Mouse (Mus musculus) limb, embryonic 14.5 days (tissue): Measurements from ENCODE around the gene Gm5089. TPM values are rescaled to one million over a fixed set of nuclear protein-coding genes. Genes with fewer than 3 reads are reported as not detected.
A peak's percentile ranks its signal among the peaks of the same experiment; 100 is the strongest.

Experiments
- ATAC-seq: fragments of 200-750 bp; cut with Nextera tagmentation; 2 replicates; pipeline ENCODE4 v1.8.0; 2017; ENCODE audit warnings: low read depth, moderate number of reproducible peaks, moderate TSS enrichment; ENCODE audit not compliant: low FRiP score
- DNase-seq: peaks from one replicate; pipeline ENCODE4 v3.0.0-alpha.2; 2015; ENCODE audit warnings: low spot score
- H3K27ac ChIP-seq: fragments of 300-500 bp; sonication (generic); replicated peaks from 2 replicates; pipeline ENCODE4 v1.5.1; 2014; ENCODE audit warnings: low read depth, mild to moderate bottlenecking, low read length, moderate library complexity, mixed read lengths
- H3K27me3 ChIP-seq: fragments of 300-500 bp; sonication (generic); 2 replicates; pipeline ENCODE4 v1.6.1; 2014; ENCODE audit warnings: low read length, mixed read lengths; ENCODE audit not compliant: control insufficient read depth, insufficient read depth
- H3K36me3 ChIP-seq: fragments of 300-500 bp; sonication (generic); 2 replicates; pipeline ENCODE4 v1.6.1; 2014; ENCODE audit warnings: mild to moderate bottlenecking, low read length, moderate library complexity, mixed read lengths; ENCODE audit not compliant: control insufficient read depth, insufficient read depth
- H3K4me1 ChIP-seq: fragments of 300-500 bp; sonication (generic); 2 replicates; pipeline ENCODE4 v1.6.1; 2014; ENCODE audit warnings: antibody characterized with exemption, low read length, mixed read lengths; ENCODE audit not compliant: control insufficient read depth, insufficient read depth
- H3K4me2 ChIP-seq: fragments of 300-500 bp; sonication (generic); replicated peaks from 2 replicates; pipeline ENCODE4 v1.6.1; 2014; ENCODE audit warnings: low read depth, mild to moderate bottlenecking, low read length, moderate library complexity; ENCODE audit not compliant: severe bottlenecking
- H3K4me3 ChIP-seq: fragments of 300-500 bp; sonication (generic); replicated peaks from 2 replicates; pipeline ENCODE4 v1.5.1; 2014; ENCODE audit warnings: low read length
- H3K9ac ChIP-seq: fragments of 300-500 bp; sonication (generic); 2 replicates; pipeline ENCODE4 v1.6.1; 2014; ENCODE audit warnings: mild to moderate bottlenecking, low read depth, low read length, moderate library complexity; ENCODE audit not compliant: severe bottlenecking
- H3K9me3 ChIP-seq: fragments of 300-500 bp; sonication (generic); 2 replicates; pipeline ENCODE4 v1.6.1; 2016; ENCODE audit warnings: low read length; ENCODE audit not compliant: control insufficient read depth
- POLR2A ChIP-seq: fragments of 200-500 bp; IDR thresholded peaks from 2 replicates; pipeline ENCODE4 v1.8.0; 2012; ENCODE audit warnings: inconsistent platforms, mild to moderate bottlenecking, moderate library complexity, borderline replicate concordance; ENCODE audit not compliant: insufficient read depth, insufficient read length; ENCODE audit errors: extremely low read depth
- WGBS: fragments of 180-500 bp; shearing (Covaris S2); extraction: QIAGEN DNeasy Blood & Tissue Kit; methylation state at CpG from one replicate; pipeline ENCODE4 v1.1.7; 2014; 5-methylcytosine and 5-hydroxymethylcytosine counted together
- polyA plus RNA-seq, 2 experiments: library from polyadenylated mRNA; depleted of rRNA in 1 of 2; stranded (reverse) in 1 of 2; unstranded in 1 of 2; fragments of >200 nt; fragmentation: Nextera tagmentation in 1 of 2; extraction: Ambion mirVana in 1 of 2; gene quantifications; 2 replicates each; pipeline versions ENCODE4 v1.2.1 to v1.2.3; 2012 to 2014

Gm5089 gene
- polyA plus RNA-seq, 2 experiments, result not detected

DNA sequence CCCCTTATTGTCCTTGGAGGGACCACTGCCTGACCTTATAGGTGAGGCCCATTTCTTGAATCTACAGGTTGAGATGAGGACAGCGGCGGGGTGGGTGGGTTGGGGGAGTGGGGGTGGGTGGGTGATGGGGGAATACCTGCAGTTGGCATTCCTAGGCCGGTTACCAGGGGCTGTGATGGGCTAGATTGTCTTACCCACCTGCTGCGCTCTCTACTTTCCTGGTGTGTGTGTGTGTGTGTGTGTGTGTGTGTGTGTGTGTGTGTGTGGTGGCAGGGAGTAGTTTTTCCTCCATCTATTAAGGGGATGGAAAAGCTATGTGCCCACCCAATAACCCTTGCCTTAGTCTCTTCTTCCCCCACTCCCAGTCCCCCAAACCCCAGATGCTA, 33.5 kb upstream of the Gm5089 start:
- Histone ChIP-seq H3K36me3 (no peaks in the 10 kb centered on the region), H3K4me2 (0 out of 2 replicates have a peak overlapping the region, but pooled peaks have one; percentile 32), H3K9me3 (no peaks in the 10 kb centered on the region), H3K27me3 (peaks cover 78% of the 10 kb centered on the region), H3K27ac (no peak overlapping the region), H3K4me1 (no peaks in the 10 kb centered on the region), H3K4me3 (no peak overlapping the region), H3K9ac (no peak overlapping the region)
- DNase-seq, result no peak
- 42% methylated on average over 2 of the region's 4 CpGs for WGBS
- no peak for ATAC-seq
- TF ChIP-seq POLR2A, result no peak

DNA sequence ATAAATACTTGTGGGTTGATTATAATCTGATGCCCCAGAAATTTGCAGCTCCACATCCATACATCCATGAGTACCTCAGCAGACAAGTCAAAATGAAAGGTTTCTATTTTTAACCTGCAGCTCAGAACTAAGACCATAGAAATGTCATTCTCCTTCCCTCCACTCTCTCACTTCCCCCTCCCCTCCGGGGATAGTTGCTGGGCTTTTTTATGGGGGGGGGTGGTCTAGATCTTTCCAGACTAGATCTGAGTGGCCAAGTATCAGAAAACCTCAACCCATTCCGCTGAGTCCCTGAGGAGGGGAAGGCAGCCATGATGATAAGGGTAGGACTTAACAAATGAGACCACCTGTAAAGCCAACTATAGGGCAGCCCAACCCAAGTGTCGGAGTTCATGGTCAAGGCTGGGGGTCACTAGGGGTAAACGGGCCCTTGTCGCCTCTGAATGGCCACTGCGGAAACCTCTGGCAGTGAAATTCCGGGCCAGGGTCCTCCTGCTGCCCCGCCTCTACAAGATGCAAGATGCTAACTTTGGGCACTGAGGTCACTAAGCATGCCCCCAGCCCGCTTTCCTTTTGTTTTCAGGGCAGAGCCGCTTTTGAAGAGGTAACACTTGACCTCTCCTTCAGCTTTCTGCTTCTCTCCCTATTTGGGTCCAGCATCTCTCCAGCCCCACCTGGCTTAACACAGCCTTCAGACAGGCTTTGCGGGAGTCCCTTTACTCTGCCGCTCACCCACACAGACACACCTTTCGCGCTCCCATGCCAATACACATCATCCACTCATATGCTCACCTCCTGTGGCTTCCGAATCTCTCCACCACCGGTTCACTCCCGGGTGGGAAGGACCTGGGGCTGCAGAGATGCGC, 32.9 kb upstream of the Gm5089 start:
- Histone ChIP-seq H3K9me3 (no peaks in the 10 kb centered on the region), H3K4me3 (no peak overlapping the region), H3K4me1 (no peaks in the 10 kb centered on the region), H3K27me3 (peaks cover 79% of the 10 kb centered on the region), H3K36me3 (no peaks in the 10 kb centered on the region), H3K9ac (no peak overlapping the region), H3K4me2 (no peak overlapping the region), H3K27ac (no peak overlapping the region)
- ATAC-seq (no peak), DNase-seq (peak; percentile 2)
- TF ChIP-seq POLR2A, result no peak
- WGBS, result 20% methylated on average over 18 of the region's 18 CpGs

DNA sequence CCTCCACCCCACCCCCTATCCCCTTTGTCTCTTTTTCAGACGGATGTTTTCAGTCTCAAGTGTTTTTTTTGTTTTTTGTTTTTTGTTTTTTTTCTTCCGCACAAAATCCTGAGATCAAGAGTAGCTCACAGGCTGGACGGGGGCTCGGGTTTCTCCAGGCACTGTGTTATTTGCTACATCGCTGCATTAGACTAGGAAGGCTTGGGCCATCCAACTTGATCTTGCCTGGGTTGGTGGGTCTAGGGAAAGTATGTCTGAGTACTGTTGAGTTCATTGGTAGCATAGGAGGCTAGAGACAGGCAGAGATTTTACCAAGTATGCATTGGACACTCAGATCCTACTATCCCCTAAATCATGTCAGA, 32.1 kb upstream of the Gm5089 start:
- no peak overlapping the region for H3K27ac ChIP-seq
- ATAC-seq (no peak), DNase-seq (no peak)
- 16% methylated on average over 5 of the region's 5 CpGs for WGBS
- H3K36me3 ChIP-seq, result no peaks in the 10 kb centered on the region
- no peaks in the 10 kb centered on the region for H3K9me3 ChIP-seq
- H3K9ac ChIP-seq, result no peak overlapping the region
- no peak overlapping the region for H3K4me3 ChIP-seq
- H3K4me2 ChIP-seq, result peak overlapping the region; percentile 19; the same call in 1 of the 2 replicates
- no peak for TF ChIP-seq POLR2A
- H3K27me3 ChIP-seq, result peaks cover 85% of the 10 kb centered on the region
- no peaks in the 10 kb centered on the region for H3K4me1 ChIP-seq

DNA sequence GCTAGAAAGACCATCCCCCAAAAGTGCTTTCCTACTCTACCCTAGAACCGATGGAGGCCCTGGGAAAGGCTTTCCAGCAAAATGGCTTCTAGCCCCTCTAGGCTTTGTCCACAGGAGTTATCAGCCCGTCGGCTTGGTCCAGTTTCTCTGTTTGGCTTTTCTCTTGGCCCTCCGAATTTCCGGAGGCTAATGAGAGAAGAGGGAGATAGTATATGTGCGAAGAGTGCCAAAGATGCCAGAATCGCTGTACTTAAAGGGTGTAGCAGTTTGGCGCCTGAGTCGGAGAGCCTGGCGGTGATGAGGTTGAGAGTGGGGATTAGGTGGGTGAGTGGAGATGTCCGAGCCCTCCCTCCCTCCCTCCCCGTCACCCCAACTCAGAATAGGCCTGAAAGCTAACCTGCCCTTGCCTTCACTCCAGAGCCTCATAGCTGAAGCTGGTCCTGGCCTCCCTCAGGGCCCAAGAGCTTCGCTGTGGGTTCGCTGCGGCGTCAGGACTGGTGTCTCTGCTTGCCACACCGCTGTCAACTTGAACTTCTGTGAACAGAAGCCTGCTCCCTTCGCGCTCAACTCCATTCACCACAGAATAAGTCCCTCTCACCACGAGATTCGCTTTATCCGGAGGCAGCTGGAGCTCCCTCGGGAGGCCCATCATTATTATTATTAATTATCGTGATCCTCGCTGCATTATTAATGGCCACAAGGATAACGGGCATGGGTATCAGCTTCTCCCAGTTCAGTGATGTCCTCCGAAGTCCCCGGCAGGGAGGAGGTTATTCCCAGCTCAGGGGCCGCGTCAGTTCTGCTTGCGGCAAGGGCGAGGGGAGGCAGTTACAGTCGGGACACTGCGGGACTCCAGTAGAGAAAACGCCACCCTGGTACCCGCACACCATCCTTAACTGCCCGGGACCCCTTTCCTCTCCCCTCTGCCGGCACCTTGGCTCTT, 31.4 kb upstream of the Gm5089 start:
- Histone ChIP-seq H3K9ac (no peak overlapping the region), H3K4me1 (no peaks in the 10 kb centered on the region), H3K27ac (no peak overlapping the region), H3K4me2 (peak overlapping the region; percentile 19; the same call in 1 of the 2 replicates), H3K27me3 (peaks cover 84% of the 10 kb centered on the region), H3K36me3 (no peaks in the 10 kb centered on the region), H3K4me3 (no peak overlapping the region), H3K9me3 (no peaks in the 10 kb centered on the region)
- ATAC-seq (no peak), DNase-seq (no peak)
- no peak for TF ChIP-seq POLR2A
- 7% methylated on average over 38 of the region's 38 CpGs for WGBS

DNA sequence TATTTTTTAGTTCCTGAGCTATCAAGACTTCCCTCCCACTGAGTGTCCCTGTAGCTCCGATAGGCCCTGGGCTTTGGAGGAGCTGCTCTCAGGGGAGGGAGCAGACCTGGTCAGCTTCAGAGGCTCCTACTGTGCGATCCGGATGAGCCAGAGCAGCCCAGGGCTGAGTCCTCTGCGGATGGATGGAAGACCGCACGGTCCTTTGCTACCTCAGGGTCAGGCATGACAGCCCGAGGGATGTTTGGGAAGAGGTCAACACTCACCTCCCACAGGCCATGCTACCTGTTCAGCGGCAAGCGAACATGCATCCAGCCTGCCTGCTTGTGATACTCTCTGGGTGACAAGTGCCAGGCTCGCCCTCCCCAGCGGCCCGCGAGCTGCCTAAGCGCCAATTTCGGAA, 30.3 kb upstream of the Gm5089 start:
- Histone ChIP-seq H3K27ac (no peak overlapping the region), H3K27me3 (peaks cover 79% of the 10 kb centered on the region), H3K9ac (no peak overlapping the region), H3K4me3 (no peak overlapping the region), H3K4me1 (no peaks in the 10 kb centered on the region), H3K4me2 (no peak overlapping the region; the same call in 1 of the 2 replicates), H3K9me3 (no peaks in the 10 kb centered on the region), H3K36me3 (no peaks in the 10 kb centered on the region)
- ATAC-seq (no peak), DNase-seq (no peak)
- whole genome bisulfite sequencing, result 14% methylated on average over 15 of the region's 15 CpGs
- TF ChIP-seq POLR2A, result no peak
